Mouse (Mus musculus): ENCODE measurements around the gene Armc12.

Armc12 gene

GRCm38 (mm10) chr17:28530506-28530905, at the start of gene Armc12:
Armc12 (plus strand) TSS chr17:28530806.
- no peak for DNase-seq

- peak; percentile 71 for DNase-seq
Measured at GRCm38 (mm10) chr17:28484704-28485445, 45.7 kb upstream of the Armc12 start.

DNA sequence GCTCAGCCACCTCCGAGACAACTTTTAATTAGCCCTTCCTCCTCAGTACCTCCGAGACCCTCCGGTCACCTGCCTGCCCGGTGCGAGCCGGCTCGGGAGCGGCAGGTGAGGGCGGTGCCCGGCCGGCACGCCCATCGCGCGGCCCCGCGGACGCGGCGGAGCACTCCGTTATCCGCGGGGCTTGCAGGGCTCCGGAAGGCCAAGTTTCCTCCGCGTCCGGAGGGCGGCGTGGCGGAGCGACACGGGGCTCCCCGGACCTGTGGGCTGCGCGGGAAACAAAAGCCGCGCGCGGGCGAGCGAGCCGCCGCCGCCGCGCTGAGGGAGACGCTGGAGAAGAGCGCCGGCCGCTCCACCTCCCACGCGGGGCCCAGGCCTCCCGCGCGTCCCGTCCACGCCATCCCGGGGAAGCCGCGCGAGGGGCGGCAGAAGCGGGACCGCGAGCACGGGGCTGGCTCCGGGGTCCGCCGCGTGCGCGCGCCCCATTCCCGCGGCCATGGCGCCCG, 45.1 kb upstream of the Armc12 start:
- peak; percentile 76 for DNase-seq

DNA sequence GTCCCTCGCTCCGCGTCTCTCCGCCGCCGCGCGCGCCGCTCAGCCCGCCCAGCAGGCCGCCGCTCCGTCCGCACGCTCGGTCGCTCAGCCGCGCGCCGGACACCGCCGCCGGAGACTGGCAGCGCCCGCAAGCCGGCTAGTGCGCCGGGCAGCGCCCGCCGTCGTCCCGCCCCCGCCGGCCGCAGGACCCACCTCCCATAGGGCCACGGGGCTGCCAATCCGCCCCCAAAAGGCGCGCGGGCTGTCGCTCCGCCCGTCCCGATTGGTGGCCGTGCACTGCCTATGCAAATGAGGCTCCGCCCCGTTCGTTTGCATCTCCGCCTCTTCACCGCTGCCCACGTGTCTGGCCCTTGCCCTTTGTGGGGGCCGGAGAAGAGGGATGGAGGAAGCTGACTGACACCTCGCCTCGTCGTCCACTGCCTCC, 44.6 kb upstream of the Armc12 start:
- DNase-seq = peak; percentile 98

- DNase-seq = no peak
Measured at GRCm38 (mm10) chr17:28486720-28487119, 43.9 kb upstream of the Armc12 start.

DNA sequence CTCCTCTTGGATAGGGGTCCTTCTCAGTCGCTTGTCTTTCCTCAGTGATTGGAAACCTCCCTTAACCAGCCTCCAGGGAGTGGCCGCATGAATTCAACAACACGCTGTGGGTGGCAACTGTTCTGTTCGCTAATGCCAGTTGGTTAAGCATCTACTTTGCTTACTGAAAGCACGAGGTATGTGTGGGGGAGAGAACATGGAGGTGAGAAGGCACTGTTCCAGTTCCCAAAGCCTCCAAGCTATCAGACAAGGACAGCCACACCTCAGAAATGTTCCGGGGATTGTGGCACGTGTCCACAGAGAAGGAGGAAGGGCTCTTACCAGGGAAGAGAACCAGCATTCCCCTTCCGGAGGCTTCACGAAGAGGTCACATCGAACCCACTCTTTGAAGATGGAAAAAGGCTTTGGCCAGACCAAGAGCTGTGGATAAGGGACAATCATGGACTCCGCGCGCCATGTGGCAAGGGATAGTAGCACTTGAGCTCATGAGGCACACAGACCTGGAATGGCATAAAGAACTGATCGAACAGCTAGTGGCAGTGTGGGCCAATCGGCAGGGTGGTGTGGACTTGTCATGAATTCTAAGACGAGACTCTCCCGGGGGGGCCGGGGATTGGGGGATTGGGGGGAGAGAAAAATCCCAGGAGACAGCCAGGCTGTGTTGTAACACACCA, 42.9 kb upstream of the Armc12 start:
- DNase-seq = no peak

DNA sequence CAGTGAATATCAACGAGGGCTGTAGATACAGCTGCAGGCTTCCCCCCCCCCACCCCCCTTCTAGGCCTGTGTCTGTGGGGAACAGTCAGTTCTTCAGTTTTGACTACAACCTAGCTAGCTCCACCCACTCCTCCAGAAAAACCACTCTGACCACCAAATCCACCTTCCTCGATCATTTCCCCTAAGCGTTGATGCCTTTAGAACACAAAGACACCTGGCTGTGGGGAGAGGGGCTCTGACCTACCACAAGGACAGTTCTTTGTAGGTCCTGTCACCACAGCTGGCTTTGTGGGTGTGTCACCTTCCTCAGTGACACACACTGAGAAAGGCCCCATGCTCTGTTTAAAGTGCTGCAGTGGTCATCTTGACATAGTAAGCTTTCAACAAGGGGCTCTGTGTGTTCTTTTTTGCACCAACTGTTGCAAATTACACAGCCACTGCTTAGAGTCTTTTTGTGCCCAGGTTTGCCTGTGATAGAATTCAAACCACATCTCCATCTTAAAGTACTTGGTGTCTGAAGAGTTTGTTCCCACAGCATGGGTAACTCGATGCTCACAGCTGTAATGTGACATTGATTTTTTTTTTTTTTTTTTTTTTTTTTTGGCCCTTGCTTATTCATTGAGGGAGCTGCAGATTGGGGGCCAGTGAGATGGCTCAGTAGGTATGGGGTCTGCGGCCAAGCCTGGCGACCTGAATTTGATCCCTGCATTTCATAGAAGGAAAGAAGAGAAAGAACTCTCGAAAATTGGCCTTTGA, 42.2 kb upstream of the Armc12 start:
- DNase-seq = peak; percentile 58

GRCm38 (mm10) chr17:28491035-28491770, 39.4 kb upstream of the Armc12 start:
- no peak for DNase-seq

DNA sequence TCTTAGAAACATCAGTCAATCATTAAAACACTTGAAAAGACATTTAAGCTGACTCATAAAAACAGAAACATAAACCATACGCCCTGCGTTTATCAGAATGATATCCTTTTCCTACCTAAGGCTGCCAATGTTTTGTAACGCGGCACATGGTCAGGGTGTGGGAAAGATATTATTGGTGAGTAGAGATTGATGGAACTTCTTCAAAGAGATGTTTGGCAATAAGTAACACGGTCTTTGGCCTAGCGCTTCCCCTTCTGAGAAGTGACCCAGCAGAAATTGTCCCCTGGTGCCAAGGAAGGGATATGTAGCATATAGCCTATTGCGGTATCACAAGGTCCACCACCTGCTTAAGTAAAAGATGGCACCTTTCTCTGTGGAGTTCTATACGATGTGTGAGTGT, 34.8 kb upstream of the Armc12 start:
- DNase-seq = no peak

DNA sequence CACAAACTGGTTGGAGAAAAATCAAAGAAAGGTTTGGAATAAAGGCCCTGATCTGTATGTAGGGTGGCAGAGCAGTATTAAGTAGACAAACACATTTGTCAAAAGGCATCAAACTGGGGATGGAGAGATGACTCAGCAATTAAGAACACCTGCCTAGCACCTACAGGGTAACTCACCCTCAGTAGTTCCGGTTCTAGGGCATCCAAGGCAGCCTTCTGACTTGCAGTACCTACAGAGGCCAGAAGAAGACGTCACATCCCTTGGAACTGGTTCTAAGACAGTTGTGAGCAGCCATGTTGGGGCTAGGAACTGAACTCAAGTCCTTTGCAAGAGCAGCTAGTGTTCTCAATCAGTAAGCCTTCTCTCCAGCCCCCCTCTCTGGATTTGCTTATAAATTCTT, 31.4 kb upstream of the Armc12 start:
- DNase-seq = no peak

DNA sequence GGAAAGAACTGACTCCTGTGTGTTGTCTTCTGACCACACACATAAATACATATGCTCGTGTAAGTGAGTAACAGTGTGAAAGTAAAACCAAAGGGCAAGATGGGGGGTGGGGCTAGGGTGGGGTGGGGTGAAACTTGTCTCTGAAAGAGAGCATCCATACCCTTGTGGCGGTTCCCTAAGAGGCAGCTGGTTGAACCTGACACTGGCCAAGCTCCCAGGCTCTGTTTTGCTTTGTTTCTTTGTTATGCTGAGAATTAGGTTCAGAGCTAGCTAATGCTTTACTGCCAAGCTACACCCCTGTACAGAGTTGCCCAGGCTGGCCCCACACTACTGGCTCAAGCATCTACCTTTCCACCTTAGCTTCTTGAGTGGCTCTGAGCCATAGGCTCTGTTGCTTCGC, 30.1 kb upstream of the Armc12 start:
- no peak for DNase-seq

DNA sequence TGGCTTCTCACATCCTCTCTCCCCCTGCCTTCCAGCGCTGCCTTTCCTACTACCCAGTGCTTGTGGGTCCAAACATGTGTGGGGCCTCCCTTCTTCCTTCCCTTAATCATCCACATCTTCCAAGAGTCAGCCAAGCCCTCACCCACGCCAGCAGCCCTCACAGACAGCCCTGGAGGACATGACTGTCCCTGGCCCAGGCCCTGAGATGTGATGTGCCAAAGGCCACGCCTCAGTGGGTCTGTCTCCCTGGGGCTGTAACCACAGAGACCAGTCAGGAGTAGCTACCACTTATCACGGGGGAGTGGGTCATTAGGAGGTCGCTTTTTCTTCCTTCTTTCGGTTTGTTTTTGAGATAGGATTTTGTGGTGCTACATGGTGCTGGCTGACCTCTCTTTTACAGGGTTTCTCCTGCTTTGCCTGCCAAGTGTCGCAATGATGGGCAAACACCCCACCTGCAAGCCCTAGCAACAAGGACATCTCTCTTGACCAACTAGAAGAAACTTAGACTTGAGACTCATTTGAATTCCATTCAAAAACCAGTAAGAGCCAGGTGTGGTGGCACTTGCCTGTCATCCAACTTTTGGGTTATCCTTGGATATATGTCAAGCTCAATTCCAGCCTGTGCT, 28.3 kb upstream of the Armc12 start:
- DNase-seq = no peak

GRCm38 (mm10) chr17:28504182-28504581, 26.4 kb upstream of the Armc12 start:
- DNase-seq = no peak

DNA sequence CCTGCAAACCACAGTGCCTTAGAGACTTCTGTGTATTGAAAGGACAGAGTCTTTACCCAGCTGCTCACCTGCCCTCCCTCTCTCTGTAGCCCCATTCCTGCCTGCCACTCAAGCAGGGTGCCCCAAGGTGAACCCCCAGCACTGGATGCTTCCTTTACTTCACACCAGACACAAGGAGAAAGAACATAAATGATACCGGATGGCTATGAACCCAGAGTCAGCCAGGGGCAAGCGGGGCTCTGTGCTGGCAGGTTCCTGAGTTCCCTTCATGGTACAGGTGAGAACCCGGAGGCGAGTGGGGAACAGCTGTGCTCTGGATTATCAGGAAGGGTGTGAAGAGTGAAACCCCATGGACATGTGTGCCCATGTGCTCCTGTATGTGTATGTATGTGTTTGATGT, 25.0 kb upstream of the Armc12 start:
- peak; percentile 41 for DNase-seq

DNA sequence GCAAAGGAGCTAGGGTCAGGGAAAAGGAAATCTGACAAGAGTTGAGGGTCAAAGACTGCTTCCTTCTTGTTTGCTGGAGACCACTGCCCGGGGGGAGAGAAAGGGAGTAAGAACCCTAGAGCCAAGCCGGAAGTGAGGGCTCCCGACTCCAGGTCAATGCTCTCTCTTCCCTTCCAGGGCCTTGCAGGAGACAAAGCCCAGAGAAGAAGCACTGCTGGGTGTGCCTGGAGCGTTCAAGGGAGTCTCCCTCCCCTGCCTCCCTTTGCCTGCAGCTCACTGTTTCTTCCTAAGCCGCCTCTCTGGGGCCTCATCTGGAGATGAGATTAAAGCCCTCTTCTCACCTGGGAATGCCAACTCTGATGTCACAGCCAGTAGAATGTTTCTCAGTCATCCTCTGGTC, 23.7 kb upstream of the Armc12 start:
- DNase-seq = no peak

DNA sequence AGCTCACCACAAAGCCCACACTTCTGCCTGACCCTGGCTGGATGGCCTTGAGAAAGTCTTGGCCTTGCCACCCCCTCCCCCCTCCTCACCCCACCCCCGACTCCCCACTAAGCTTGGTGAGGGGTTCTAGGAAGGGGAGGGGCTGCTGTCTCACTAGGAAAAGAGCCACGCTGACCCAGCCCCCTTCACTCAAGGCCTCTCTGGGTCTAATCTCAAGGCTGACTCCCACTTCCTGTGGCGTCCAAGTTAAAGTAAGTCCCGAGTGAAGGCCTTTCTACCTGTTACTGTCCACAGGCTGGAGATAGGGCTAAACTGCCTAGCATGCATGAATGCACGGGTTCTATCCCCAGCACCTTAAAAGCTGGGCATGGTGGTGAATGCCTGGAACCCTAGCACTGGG, 23.1 kb upstream of the Armc12 start:
- no peak for DNase-seq

GRCm38 (mm10) chr17:28510445-28511342, 19.9 kb upstream of the Armc12 start:
- DNase-seq = peak; percentile 38

GRCm38 (mm10) chr17:28511616-28512541, 18.7 kb upstream of the Armc12 start:
- DNase-seq = no peak

GRCm38 (mm10) chr17:28512696-28513095, 17.9 kb upstream of the Armc12 start:
- no peak for DNase-seq

DNA sequence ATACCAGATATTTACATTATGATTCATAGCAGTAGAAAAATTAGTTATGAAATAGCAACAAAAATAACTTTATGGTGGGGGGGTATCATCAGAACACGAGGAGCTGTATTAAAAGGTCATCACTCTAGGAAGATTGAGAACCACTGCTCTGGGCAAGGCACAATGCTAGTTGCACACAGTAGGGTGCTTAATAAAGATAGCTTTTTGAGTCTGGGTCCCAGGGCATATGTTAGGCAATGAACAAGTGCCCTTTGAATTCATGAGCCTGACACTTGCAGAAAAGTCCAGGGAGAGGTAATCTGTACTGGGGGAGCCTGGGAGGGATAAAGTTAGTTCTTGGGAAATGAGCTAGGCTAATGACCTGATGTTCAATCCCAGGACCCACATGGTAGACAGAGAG, 17.3 kb upstream of the Armc12 start:
- no peak for DNase-seq
